ENCODE assay signal across 12 mouse cellular contexts in genomic region chr9:58114019-58114418, GRCm38 (mm10). TPM values are rescaled to one million over a fixed set of nuclear protein-coding genes. Genes with fewer than 3 reads are reported as not detected.
DNase-seq lines count a peak whose midpoint lies in the region; ATAC-seq and TF ChIP-seq lines count a peak whose summit lies in the region.
"Had no signal": no experiment of that assay in that cellular context is flagged by ENCODE, and none has a peak within 500 bp of the region (broad histone marks: within the 10 kb centered on the region; RNA-seq: fewer than 3 reads in every experiment).

No protein-coding gene starts in this region.

- no peak for ATAC-seq in forebrain, embryonic 13.5 days
- no peak for ATAC-seq in intestine, embryonic 14.5 days (replicated peaks; ENCODE audit: low FRiP score, low TSS enrichment, low read depth)
- ATAC-seq in neural tube, embryonic 13.5 days (ENCODE audit: low read depth) = no peak

- H3K27ac ChIP-seq in layer of hippocampus, adult 2 months = peak overlapping the region; percentile 96
- H3K27ac ChIP-seq in forebrain, embryonic 13.5 days = peak overlapping the region; percentile 100
- no peak overlapping the region; the same call in 1 of the 2 replicates for H3K27ac ChIP-seq in intestine, embryonic 14.5 days (ENCODE audit: low read depth)
- H3K27ac ChIP-seq in neural tube, embryonic 13.5 days (replicated peaks) = peak overlapping the region; percentile 95
- H3K27ac ChIP-seq: liver, embryonic 14.5 days had no signal

- no peaks in the 10 kb centered on the region for H3K9me3 ChIP-seq in forebrain, embryonic 13.5 days (replicated peaks)
- H3K9me3 ChIP-seq in intestine, embryonic 14.5 days (ENCODE audit: control insufficient read depth, low read length) = no peaks in the 10 kb centered on the region
- H3K9me3 ChIP-seq in neural tube, embryonic 13.5 days = no peaks in the 10 kb centered on the region

- peaks cover 87% of the 10 kb centered on the region for H3K4me1 ChIP-seq in forebrain, embryonic 13.5 days
- H3K4me1 ChIP-seq in intestine, embryonic 14.5 days (replicated peaks; ENCODE audit: control insufficient read depth, insufficient read depth, low read length) = peaks cover 34% of the 10 kb centered on the region
- H3K4me1 ChIP-seq in neural tube, embryonic 13.5 days (replicated peaks) = peaks cover 74% of the 10 kb centered on the region

- no peak overlapping the region; the same call in 1 of the 2 replicates for H3K4me3 ChIP-seq in layer of hippocampus, adult 2 months
- peak overlapping the region; percentile 26; the same call in 1 of the 2 replicates for H3K4me3 ChIP-seq in forebrain, embryonic 13.5 days
- no peak overlapping the region for H3K4me3 ChIP-seq in intestine, embryonic 14.5 days (ENCODE audit: low read depth, low read length)
- H3K4me3 ChIP-seq in neural tube, embryonic 13.5 days = no peak overlapping the region
- H3K4me3 ChIP-seq: myocyte had no signal

- H3K36me3 ChIP-seq in forebrain, embryonic 13.5 days (ENCODE audit: poor library complexity, severe bottlenecking) = no peaks in the 10 kb centered on the region
- H3K36me3 ChIP-seq in intestine, embryonic 14.5 days (ENCODE audit: control insufficient read depth, insufficient read depth, low read length) = no peaks in the 10 kb centered on the region
- no peaks in the 10 kb centered on the region for H3K36me3 ChIP-seq in neural tube, embryonic 13.5 days

- DNase-seq in layer of hippocampus, adult 2 months (ENCODE audit: low spot score in 2 of 2) = no peak
- DNase-seq in layer of hippocampus, adult 11-12 months (ENCODE audit: low spot score) = no peak
- no peak for DNase-seq in intestine, embryonic 14.5 days (ENCODE audit: low spot score)
- no peak for DNase-seq in cerebellum, adult 11 months
- no peak for DNase-seq in c-Kit-positive CD71-positive TER-119-positive erythroid progenitor cells, embryonic 14.5 days (ENCODE audit: low spot score)
- DNase-seq in testis, postnatal 10 days (ENCODE audit: low spot score) = no peak
- DNase-seq: adrenal gland, postnatal 25 days; gastrocnemius, postnatal 10 days had no signal

- H3K4me2 ChIP-seq in forebrain, embryonic 13.5 days = peak overlapping the region; percentile 58
- peak overlapping the region; percentile 38; the same call in 1 of the 2 replicates for H3K4me2 ChIP-seq in intestine, embryonic 14.5 days (ENCODE audit: low read length)
- H3K4me2 ChIP-seq in neural tube, embryonic 13.5 days = peak overlapping the region; percentile 51

- TF ChIP-seq CTCF in layer of hippocampus, adult 2 months (conservative IDR thresholded peaks at IDR 0.05) = no peak

- peak overlapping the region; percentile 14 for H3K9ac ChIP-seq in forebrain, embryonic 13.5 days
- no peak overlapping the region for H3K9ac ChIP-seq in intestine, embryonic 14.5 days (ENCODE audit: low read length)
- peak overlapping the region; percentile 62 for H3K9ac ChIP-seq in neural tube, embryonic 13.5 days
- H3K9ac ChIP-seq: liver, embryonic 14.5 days had no signal

- 3% methylated on average over 9 of the region's 9 CpGs for WGBS in forebrain, embryonic 13.5 days
- 14% methylated on average over 9 of the region's 9 CpGs for WGBS in intestine, embryonic 14.5 days
- 4% methylated on average over 9 of the region's 9 CpGs for WGBS in neural tube, embryonic 13.5 days

- peaks cover 4% of the 10 kb centered on the region; the same call in 1 of the 2 replicates for H3K27me3 ChIP-seq in forebrain, embryonic 13.5 days
- H3K27me3 ChIP-seq in intestine, embryonic 14.5 days (replicated peaks; ENCODE audit: control insufficient read depth, insufficient read depth, low read length) = peaks cover 14% of the 10 kb centered on the region; the same call in 1 of the 2 replicates
- peaks cover 65% of the 10 kb centered on the region for H3K27me3 ChIP-seq in neural tube, embryonic 13.5 days

RNA-seq across cellular contexts. Expression of gene Ccdc33, which starts 4.6 kb away (rescaled TPM):
- total RNA-seq in layer of hippocampus, adult 2 months (2021) = under 1 TPM; 0.29 to 0.49 TPM
- 1.1 and 1.8 TPM in 2 replicates for polyA plus RNA-seq in forebrain, embryonic 13.5 days (2015; fragmentation: Nextera tagmentation; extraction: Ambion mirVana)
- 0.11 and 0.27 TPM in 2 replicates for polyA plus RNA-seq in intestine, embryonic 14.5 days (2014; fragmentation: Nextera tagmentation; extraction: Ambion mirVana)
- 0.33 and 0.58 TPM in 2 replicates for polyA plus RNA-seq in neural tube, embryonic 13.5 days (2015; fragmentation: Nextera tagmentation; extraction: Ambion mirVana)
- total RNA-seq: gastrocnemius, postnatal 10 days had no signal
- polyA plus RNA-seq: liver, embryonic 14.5 days; myocyte had no signal

RNA-seq across cellular contexts. Expression of gene Stra6, which starts 50.4 kb away (rescaled TPM):
- 10 to 100 TPM; 17.1 to 17.7 TPM for total RNA-seq in layer of hippocampus, adult 2 months (2021)
- 7.1 and 7.7 TPM in 2 replicates for polyA plus RNA-seq in forebrain, embryonic 13.5 days (2015; fragmentation: Nextera tagmentation; extraction: Ambion mirVana)
- polyA plus RNA-seq in intestine, embryonic 14.5 days (2014; fragmentation: Nextera tagmentation; extraction: Ambion mirVana) = 8.6 and 9.5 TPM in 2 replicates
- 47.5 and 48.5 TPM in 2 replicates for polyA plus RNA-seq in neural tube, embryonic 13.5 days (2015; fragmentation: Nextera tagmentation; extraction: Ambion mirVana)
